Mouse (Mus musculus) thymus, adult 2 months (tissue): ENCODE results near the gene Slc39a3. TPM values are rescaled to one million over a fixed set of nuclear protein-coding genes. Genes with fewer than 3 reads are reported as not detected.
A peak's percentile ranks its signal among the peaks of the same experiment; 100 is the strongest.

Experiments used
- DNase-seq: peaks from one replicate; pipeline ENCODE4 v3.0.0; 2021
- H3K27ac ChIP-seq: fragments of 200-500 bp; 2 replicates; pipeline ENCODE4 v1.5.1; 2012; ENCODE audit warnings: low read length, control low read depth; ENCODE audit not compliant: control insufficient read depth, insufficient read depth
- H3K27me3 ChIP-seq: fragments of 200-500 bp; 2 replicates; pipeline ENCODE4 v1.6.1; 2012; ENCODE audit warnings: mild to moderate bottlenecking, low read length, moderate library complexity, mixed read lengths; ENCODE audit not compliant: control insufficient read depth, insufficient read depth
- H3K36me3 ChIP-seq: fragments of 200-500 bp; 2 replicates; pipeline ENCODE4 v1.6.1; 2012; ENCODE audit warnings: mild to moderate bottlenecking, low read length, moderate library complexity; ENCODE audit not compliant: control insufficient read depth, insufficient read depth
- H3K4me1 ChIP-seq: fragments of 200-500 bp; replicated peaks from 2 replicates; pipeline ENCODE4 v1.6.1; 2012; ENCODE audit warnings: low read length; ENCODE audit not compliant: control insufficient read depth, insufficient read depth
- H3K4me3 ChIP-seq: fragments of 200-500 bp; 2 replicates; pipeline ENCODE4 v1.5.1; 2012; ENCODE audit warnings: mild to moderate bottlenecking, low read length, control low read depth, moderate library complexity; ENCODE audit not compliant: control insufficient read depth, insufficient read depth
- CTCF ChIP-seq: fragments of 200-500 bp; IDR thresholded peaks from 2 replicates; pipeline ENCODE4 v1.5.1; 2012; ENCODE audit warnings: mild to moderate bottlenecking, control low read depth, low read length, moderate library complexity, borderline replicate concordance; ENCODE audit not compliant: control insufficient read depth, poor library complexity, insufficient read depth; ENCODE audit errors: extremely low read depth
- POLR2A ChIP-seq: fragments of 200-500 bp; IDR thresholded peaks from 2 replicates; pipeline ENCODE4 v1.6.1; 2012; ENCODE audit warnings: mild to moderate bottlenecking, low read length, control low read depth, moderate library complexity; ENCODE audit not compliant: control insufficient read depth, poor library complexity, insufficient read depth; ENCODE audit errors: extremely low read depth
- WGBS: fragments of 180-500 bp; shearing (Covaris S2); methylation state at CpG from one replicate; pipeline ENCODE4 v1.1.7; 2018; 5-methylcytosine and 5-hydroxymethylcytosine counted together
- polyA plus RNA-seq: library from polyadenylated mRNA; depleted of rRNA; stranded (reverse); fragments of >200 nt; gene quantifications from 2 replicates; pipeline ENCODE4 v1.2.3, GENCODE M21; 2012

Gene Slc39a3
- polyA plus RNA-seq, 1 experiment = 52.7 TPM

DNA sequence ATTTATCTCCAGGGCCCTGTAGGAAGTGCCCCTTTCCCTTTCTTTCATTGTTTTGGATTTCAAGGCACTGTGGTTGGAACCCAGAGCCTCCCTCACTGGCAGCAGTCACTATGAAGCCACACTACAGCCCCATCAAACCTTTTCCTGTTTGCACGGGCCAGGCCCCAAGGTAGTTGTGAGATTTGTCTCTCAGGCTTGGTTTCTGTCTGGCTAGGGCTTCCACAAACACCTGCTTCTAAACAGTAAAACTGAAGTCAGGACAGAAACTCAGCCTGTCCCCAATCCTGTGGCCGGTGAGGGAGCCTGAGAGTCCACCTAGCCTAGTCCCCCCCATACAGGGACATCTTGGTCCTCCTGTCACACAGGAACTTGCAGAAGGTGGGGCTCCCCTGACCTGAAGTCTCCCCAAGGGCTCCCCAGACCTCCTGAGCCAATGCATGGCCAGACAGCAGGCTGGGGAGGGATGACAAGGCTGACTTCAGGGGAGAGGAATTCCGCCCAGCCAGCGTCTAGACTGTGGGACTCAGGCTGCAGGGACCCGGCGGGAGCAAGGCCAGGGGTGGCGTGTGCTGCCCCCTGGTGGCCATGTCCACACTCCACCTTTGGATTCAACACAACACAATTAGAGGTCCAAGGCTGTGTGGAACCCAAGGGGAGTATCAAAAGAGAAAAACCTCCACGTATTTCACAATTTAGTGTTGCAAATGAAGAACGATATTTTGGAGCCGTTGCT is 49.4 kb downstream of the Slc39a3 start:
- no peak overlapping the region for H3K27ac ChIP-seq
- H3K36me3 ChIP-seq = no peaks in the 10 kb centered on the region
- H3K4me1 ChIP-seq = peaks cover 36% of the 10 kb centered on the region
- DNase-seq = peak; percentile 70
- TF ChIP-seq POLR2A = no peak
- peak; percentile 93 for TF ChIP-seq CTCF
- no peaks in the 10 kb centered on the region for H3K27me3 ChIP-seq
- no peak overlapping the region for H3K4me3 ChIP-seq
- 12% methylated on average over 10 of the region's 10 CpGs for WGBS

DNA sequence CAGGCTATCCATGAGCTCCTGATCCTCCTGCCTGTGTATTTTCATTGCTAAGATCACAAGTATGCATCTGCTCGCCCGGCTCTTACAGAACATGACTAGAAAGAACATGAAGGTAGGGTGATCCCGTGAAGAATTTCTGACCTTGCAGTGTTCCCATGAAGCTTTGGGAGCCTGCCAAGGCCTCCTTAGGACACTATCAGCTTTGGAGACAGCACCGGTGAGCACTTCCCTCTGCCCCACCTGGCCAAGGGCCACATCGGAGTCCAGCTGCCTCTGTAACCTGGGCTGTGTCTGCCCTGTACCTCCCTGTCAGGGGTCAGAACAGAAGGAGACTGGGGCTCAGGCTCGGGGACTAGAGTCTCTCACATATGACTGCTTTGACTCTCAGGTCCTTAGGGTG is 50.5 kb downstream of the Slc39a3 start:
- Histone ChIP-seq H3K36me3 (no peaks in the 10 kb centered on the region), H3K27me3 (no peaks in the 10 kb centered on the region), H3K4me1 (peaks cover 36% of the 10 kb centered on the region), H3K4me3 (no peak overlapping the region), H3K27ac (no peak overlapping the region)
- DNase-seq = no peak
- 89% methylated on average over 6 of the region's 6 CpGs for WGBS
- TF ChIP-seq POLR2A (no peak), CTCF (no peak)

DNA sequence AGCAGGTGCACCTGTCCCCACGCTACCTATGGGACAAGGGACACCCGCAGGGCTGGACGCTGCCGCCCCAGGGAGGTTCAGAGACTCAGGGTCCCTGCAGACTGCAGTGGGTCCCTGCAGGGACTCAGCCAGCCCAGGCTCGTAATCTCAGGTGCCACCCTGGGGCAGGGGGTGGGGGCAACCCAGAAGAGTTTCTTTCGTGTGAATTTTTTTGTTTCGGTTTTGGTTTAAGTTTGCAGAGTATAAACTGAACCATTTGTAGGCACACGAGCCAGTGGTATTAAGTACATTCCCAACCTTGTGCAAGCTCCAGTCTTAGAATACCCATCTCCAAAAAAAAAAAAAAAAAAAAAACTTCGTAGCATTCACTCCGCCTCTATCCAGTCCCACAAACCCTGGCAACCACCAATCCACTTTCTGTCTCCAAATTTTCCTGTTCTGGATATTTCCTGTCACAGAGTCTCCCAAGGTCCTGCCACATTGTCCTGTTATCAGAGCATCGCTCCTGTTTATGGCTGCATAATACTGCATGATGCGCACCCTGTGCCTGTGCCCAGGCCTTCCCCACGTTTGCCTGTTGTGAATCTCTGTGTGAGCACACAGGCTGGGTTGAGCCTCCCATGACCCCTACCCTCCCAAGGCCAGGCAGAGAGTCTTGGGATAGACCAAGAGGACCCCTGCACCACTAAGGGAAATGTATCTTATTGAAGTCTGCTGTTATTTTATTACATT is 51.1 kb downstream of the Slc39a3 start:
- Histone ChIP-seq H3K4me3 (peak overlapping the region; percentile 88), H3K27me3 (no peaks in the 10 kb centered on the region), H3K4me1 (peaks cover 39% of the 10 kb centered on the region), H3K27ac (no peak overlapping the region), H3K36me3 (no peaks in the 10 kb centered on the region)
- TF ChIP-seq POLR2A (no peak), CTCF (no peak)
- no peak for DNase-seq
- 30% methylated on average over 13 of the region's 13 CpGs for WGBS

DNA sequence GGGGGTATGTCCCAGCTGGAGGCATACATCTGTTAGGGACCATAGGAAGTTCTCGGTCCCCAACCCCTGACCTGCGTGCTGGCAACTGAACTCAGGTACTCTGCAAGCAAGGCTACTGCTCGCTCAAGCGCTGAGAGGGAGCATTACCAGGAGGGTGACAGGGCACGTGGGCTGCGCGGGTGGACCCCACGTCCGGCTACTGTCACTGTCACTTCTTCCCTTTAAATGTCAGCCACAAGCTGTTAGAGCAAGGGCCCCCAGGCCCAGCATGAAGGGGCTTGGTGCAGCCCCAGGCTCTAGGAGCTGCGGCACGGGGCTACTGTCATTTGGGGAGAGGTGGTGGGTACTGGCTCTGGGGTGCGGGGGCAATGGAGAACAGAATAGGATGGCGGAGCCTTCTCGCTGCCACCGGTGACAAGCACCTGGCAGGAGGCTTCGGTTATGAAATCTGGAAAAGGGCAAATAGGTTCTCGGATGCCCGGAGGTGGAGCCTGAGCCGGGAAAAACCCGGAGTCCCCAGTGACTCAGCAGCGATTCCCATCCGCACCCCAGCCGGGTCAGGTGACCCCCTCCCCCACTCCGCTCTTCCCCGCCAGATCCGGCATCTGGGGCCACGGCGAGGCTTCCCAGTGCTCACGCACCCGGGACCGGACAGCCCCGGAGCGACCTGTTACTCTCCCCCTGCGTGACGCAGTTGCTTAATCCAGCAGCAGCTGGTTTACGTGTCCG is 51.8 kb downstream of the Slc39a3 start:
- Histone ChIP-seq H3K36me3 (no peaks in the 10 kb centered on the region), H3K27ac (no peak overlapping the region), H3K27me3 (no peaks in the 10 kb centered on the region), H3K4me3 (peak overlapping the region; percentile 88), H3K4me1 (peaks cover 34% of the 10 kb centered on the region)
- DNase-seq = peak; percentile 49
- no peak for TF ChIP-seq CTCF
- no peak for TF ChIP-seq POLR2A
- 4% methylated on average over 37 of the region's 37 CpGs for WGBS

DNA sequence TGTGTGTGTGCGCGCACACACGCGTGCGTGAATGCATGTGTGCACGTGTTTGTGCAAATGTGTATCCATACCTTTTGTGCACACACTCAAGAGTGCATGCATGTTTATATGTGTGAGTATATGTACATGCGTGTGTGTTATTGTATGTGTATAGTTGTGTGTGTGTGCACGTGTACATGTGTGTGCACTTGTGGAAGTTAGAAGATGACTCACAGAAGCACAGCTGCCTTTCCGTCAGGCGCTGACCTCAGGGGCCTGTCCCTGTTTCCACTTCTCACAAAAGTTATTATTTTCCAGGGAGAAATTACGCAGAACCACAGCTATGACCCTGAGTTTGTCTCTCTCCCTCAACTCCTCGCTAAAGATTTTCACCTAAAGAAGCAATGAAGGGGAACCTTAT is 53.0 kb downstream of the Slc39a3 start:
- H3K36me3 ChIP-seq = no peaks in the 10 kb centered on the region
- no peak overlapping the region for H3K4me3 ChIP-seq
- no peak overlapping the region for H3K27ac ChIP-seq
- DNase-seq = no peak
- peaks cover 25% of the 10 kb centered on the region for H3K4me1 ChIP-seq
- no peak for TF ChIP-seq POLR2A
- no peak for TF ChIP-seq CTCF
- no peaks in the 10 kb centered on the region for H3K27me3 ChIP-seq
- 94% methylated on average over 12 of the region's 12 CpGs for WGBS

DNA sequence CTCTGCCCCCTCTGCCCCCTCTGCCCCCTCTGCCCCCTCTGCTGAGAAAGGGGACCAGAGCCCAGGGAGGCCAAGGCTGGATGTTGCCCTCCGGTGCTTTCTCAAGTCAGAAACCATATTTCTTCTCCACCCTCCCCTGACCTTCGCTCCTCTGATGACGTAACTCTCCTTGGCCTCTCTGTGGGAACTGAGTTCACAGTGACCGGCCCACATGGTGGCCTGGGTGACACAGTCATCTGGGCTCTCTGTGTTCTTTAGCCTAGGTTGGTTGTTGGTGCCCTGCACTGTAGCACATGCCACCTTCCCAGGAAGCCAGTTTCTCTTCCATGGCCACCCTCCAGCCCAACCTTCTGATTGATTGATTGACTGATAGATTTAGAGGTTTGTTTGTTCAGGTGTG is 54.8 kb downstream of the Slc39a3 start:
- Histone ChIP-seq H3K27ac (no peak overlapping the region), H3K4me1 (peaks cover 17% of the 10 kb centered on the region), H3K4me3 (no peak overlapping the region), H3K27me3 (no peaks in the 10 kb centered on the region), H3K36me3 (no peaks in the 10 kb centered on the region)
- WGBS = 94% methylated on average over 4 of the region's 4 CpGs
- TF ChIP-seq POLR2A (no peak), CTCF (no peak)
- DNase-seq = no peak
